Mouse (Mus musculus) gastrocnemius, postnatal 25 days (tissue): ENCODE results near the gene Prkg1. TPM values are rescaled to one million over a fixed set of nuclear protein-coding genes. Genes with fewer than 3 reads are reported as not detected.

Experiments used
- DNase-seq: peaks from one replicate; pipeline ENCODE4 v3.0.0; 2022
- total RNA-seq, 2 experiments: library from RNA; stranded (reverse); gene quantifications; 1 replicate in 1 of 2; 2 replicates in 1 of 2; pipeline ENCODE4 v1.2.3; 2021

Gene Prkg1
- total RNA-seq, 2 experiments from 2014 or later, result 28.2 to 36.5 TPM

DNA sequence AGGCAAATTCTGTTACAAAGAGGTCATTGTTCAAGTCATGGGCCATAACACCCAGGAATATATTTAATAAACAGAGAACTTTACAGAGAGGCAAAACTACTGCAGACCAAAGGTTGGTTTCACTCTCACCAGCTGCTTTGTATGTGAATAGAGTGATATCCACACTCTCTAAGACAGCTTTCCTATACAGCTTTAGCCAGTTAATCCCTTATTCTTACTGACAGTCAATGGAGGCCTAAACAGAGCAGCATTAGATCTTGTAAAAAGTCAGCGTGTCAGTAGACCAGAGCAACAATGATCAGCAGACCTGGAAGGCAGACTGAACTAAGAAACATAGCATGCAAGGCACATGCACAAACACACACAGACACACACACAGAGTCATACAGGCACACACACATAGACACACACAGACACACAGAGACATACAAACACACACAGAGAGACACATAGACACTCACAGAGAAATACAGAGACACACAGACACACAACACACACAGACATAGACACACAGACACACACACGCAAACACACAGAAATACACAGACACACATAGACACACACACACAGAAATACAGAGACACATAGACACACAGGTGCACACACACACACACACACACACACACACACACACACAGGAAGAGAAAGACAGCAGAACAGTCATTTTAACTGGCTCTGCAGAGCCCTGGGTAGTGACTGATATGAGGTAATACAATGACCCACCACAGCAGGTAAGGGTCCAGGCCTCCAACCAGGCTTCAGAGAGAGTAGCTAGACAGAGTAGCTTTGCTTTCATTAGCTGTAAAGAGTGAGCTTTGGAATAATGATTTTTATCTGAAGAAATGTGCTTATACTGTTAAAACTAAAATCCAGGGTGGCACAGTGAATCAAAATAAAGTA, 723.6 kb downstream of the Prkg1 start:
- DNase-seq, result no peak

DNA sequence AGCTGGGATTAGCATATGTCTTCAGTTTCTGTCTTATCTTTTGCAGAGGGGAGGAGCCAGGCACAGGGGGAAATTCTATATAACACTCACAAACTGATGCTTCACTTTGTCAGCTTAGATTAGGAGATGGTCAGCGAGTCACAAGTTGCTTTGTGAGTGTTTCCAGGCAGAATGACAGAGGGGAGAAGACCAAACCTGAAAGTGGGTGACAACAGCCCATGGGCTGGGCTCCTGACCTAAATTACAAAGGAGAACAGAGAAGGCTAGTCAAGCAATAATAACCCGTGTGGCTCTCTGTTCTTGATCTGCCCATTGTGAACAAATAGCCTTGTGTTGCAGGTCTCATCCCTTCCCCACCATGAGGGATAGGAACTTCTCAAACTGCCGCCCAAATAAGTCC, 725.9 kb downstream of the Prkg1 start:
- no peak for DNase-seq

DNA sequence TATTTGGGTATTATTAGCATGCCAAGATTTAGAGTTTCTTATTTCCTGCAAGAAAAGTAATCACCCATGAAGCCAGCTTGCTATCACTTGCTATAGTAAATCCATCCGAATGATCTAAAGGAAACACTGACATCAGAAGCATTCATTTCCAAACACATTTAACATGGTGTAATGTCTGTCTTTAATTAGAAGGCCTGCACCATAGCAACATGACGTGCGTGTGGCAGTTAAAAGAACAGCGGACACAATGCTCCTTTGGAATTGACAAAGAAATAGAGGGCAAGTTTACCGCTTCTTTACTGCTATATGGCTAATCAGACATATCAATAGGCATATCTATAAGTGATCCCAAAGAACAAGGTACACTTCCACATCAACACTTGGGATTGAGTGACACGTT, 733.2 kb downstream of the Prkg1 start:
- DNase-seq, result no peak

- DNase-seq, result no peak
Measured at GRCm38 (mm10) chr19:31026797-31027196, 738.0 kb downstream of the Prkg1 start.

GRCm38 (mm10) chr19:31011528-31012133, 753.2 kb downstream of the Prkg1 start:
- no peak for DNase-seq

- DNase-seq, result no peak
Measured at GRCm38 (mm10) chr19:30998572-30998971, 766.3 kb downstream of the Prkg1 start.

GRCm38 (mm10) chr19:30990390-30990789, 774.4 kb downstream of the Prkg1 start:
- DNase-seq, result no peak

- no peak for DNase-seq
Measured at GRCm38 (mm10) chr19:30982436-30982835, 782.4 kb downstream of the Prkg1 start.

DNA sequence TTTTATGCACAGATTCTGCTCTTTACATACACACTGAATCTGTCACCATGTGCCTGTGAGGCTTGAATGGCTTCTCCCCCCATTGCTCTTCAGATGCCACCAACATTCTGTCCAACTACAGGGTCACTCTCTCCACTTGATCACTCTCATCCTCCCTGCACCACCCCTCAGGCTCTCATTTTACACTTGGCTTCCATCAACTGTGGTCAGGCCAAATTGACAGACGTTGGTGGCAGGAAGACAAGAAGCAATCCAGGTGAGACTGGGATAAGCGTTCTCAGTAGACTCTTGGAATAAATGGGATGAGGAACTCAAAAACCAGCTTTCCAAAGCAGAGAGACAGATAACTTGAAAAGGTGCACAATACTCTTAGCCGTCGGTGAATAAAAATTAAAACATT, 786.7 kb downstream of the Prkg1 start:
- no peak for DNase-seq

GRCm38 (mm10) chr19:30950610-30951009, 814.2 kb downstream of the Prkg1 start:
- DNase-seq, result no peak

DNA sequence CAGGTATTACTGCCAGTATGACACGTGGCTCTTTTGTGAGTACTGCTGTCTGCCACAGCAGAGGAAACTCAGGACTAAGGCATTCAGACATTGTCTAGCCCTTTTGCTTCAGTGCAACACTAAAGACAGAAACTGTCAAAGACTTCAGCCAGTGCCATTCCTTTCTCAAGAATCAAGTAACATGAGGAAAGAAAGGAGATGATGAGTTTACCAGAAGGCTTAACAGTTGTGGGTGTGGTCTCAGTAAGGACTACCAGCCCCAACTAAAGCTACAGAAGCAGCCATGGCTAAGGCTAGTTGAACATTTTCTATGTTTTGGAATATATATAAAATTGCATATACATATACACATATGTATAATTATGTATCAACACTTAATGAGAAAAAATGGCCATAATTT, 816.6 kb downstream of the Prkg1 start:
- DNase-seq, result no peak

- no peak for DNase-seq
Measured at GRCm38 (mm10) chr19:30942369-30942992, 822.4 kb downstream of the Prkg1 start.

- no peak for DNase-seq
Measured at GRCm38 (mm10) chr19:30938058-30938457, 826.8 kb downstream of the Prkg1 start.

DNA sequence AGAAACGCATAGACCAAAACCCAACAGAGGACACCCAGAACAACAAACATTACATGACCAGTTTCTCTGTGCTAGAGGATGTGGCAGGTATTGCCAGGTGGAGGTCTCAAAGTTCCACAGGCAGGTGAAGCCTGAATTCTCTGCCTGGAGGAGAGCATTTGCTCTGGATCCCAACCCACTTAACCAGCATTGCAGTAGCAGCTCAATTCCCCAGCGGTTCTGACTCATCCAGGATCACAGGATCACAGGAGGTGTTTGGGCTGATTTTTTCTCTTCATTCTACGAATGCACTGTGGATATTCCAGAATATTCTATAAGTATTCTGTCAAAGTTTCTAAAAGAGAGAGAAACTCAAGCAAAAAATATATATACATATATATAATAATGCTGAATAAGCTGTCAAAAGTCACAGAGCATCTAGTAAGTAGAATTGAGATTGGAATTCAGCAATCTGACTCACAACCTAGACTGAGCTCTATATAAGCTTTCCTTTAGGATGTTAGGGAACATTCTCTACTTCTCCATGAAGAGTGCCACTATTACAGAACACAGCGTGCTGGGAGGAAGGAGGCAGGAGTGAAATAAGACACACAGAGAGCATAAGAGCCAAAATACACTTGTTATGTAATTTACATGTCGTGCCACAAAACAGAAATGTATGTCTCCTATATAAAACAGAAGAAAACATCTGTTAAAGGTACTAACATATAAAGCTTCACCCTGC, 833.2 kb downstream of the Prkg1 start:
- no peak for DNase-seq

GRCm38 (mm10) chr19:30924032-30924431, 840.8 kb downstream of the Prkg1 start:
- DNase-seq, result no peak

DNA sequence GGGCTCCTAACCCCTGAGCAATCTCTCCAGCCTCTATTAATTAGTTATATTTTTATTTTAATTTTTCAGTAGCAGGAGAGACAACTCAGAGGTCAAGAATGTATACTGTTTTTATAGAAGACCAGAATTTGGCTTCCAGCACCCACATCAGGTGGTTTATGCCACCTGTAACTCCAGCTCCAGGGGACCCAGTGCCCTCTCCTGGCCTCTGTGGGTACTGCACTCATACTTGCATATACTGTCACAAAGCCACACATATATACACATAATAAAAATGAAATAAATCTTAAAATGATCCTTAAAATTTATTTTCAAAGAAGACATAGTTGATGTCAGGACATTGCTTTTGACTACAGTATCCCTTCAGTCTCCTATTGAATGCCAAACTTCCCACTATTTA, 862.5 kb downstream of the Prkg1 start:
- no peak for DNase-seq

- no peak for DNase-seq
Measured at GRCm38 (mm10) chr19:30901025-30901424, 863.8 kb downstream of the Prkg1 start.

DNA sequence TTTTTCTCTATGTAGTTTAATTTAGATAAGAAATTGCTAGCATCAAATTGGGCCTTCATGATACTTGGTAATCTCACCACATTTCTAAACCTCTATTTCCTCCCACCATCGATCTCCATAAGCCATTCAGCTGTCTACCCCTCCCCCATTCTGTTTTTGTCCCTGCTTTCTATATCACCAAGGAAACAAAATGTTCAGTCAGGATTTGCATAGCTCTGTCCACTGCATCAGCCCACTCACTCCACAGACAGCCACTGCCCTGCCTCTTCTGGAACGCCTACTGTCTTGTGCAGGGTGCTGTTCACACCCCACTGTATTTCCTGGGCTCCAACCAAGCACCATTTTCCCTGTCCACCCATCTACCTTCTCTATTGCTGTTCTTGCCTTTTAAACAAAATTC, 874.5 kb downstream of the Prkg1 start:
- no peak for DNase-seq

DNA sequence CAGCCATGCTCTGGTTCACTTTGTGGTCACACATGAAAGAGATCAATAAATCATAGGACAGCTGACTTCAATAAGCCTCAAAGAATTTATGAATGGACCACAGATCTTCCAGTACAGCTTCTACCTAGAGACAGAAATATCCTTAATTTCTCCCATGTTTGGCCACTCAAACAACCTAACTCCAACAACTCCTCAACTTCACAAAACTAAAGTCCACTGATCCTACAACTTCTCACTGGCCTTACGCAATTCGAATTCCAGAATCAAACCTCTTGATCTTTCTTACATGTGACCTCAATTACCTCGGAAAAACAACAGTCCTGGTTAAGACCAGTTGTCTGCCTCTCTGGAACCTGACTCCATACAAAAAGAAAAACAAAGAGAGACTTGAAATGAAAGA, 875.0 kb downstream of the Prkg1 start:
- no peak for DNase-seq

DNA sequence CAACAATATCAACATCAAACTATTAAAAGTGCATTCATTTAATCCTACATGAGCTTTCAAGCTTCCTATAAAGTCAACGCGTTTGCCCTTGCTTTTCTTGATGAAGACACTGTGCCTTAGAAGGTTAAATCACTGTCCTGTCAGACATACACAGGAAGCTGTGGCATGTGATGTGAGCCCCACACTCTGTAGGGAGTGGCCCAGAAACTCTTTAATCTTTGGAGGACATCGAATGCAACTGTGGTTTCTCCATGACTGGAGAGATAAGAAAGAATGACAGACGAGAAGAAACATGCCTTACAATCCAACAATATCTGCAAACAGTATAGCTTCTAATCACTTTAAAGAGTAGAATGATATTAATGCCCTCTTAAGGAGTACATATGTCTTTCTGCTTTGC, 903.4 kb downstream of the Prkg1 start:
- no peak for DNase-seq

DNA sequence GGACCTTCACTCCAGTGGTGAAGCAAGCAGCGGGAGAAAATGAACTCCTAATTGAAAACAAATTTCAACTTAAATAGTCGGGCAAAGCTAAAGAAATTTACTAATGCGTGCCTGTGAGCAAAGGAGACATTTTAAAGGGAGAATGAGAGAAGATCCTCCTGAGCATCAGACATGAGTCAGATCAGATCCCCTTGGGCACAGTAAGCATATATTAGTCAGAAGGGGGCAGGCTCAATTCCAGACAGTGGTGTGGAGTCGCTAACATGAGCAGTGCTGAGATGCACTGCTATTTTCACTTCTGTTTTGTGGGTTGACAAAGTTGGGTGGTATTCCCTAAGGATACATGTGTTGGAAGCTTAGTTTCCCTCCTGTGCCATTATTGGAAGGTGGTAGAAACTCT, 913.8 kb downstream of the Prkg1 start:
- DNase-seq, result no peak

- no peak for DNase-seq
Measured at GRCm38 (mm10) chr19:30844916-30845315, 919.9 kb downstream of the Prkg1 start.

DNA sequence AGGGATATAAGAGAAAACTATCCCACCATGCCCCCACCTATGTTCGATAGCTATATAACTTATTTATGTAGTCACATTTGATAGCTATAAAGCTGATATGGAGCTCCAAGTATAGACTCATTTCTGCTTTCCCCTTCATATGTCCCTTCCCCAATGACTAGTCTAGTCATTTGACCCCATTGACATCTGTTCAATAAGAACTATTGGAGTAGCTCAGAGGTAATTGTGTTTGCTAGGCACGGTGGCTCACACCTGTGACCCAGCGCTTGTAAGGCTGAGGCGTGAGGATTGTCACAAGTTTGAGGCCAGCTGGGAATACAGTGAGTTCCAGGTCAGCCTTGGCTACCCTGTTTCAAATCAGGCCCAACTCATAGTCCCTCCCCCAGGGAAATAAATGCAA, 921.2 kb downstream of the Prkg1 start:
- no peak for DNase-seq
